Mouse (Mus musculus) E14TG2a.4 (cell line): ENCODE measurements around the gene Ssh1.

Experiments used
- CTCF ChIP-seq: conservative IDR thresholded peaks from 2 replicates; pipeline ENCODE4 v1.5.1; 2014; ENCODE audit warnings: low read length
- NANOG ChIP-seq: IDR thresholded peaks from 2 replicates; pipeline ENCODE4 v1.6.1; 2014; ENCODE audit warnings: borderline replicate concordance, low read length, mixed read lengths

GRCm38 (mm10) chr5:113950133-113950532 lies 43.6 kb downstream of the Ssh1 start:
- TF ChIP-seq CTCF (no peak), NANOG (no peak)
